Mouse (Mus musculus) right cerebral cortex, postnatal 14 days (tissue): ENCODE measurements at regions not wholly inside any gene's neighbourhood (a gene's known extent, or its start where the extent isn't known, plus 50 kb on each side); places are given as distances from the start of the nearest gene placed in this dataset.
A peak's percentile ranks its signal among the peaks of the same experiment; 100 is the strongest.

Experiments used
- DNase-seq: peaks from one replicate; pipeline ENCODE4 v3.0.0; 2022

- DNase-seq, result no peak
Observed at GRCm38 (mm10) chrX:13344701-13345100, 63.9 kb downstream of the Ddx3x start.

- DNase-seq, result no peak
Observed at GRCm38 (mm10) chrX:13345126-13345525, 64.4 kb downstream of the Ddx3x start.

GRCm38 (mm10) chrX:13346011-13346631, 65.4 kb downstream of the Ddx3x start:
- DNase-seq, result no peak

GRCm38 (mm10) chrX:13346696-13347026, 65.9 kb downstream of the Ddx3x start:
- peak; percentile 32 for DNase-seq

GRCm38 (mm10) chrX:13347027-13347840, 66.5 kb downstream of the Ddx3x start:
- peak; percentile 68 for DNase-seq

GRCm38 (mm10) chrX:13348415-13348814, 67.6 kb downstream of the Ddx3x start:
- DNase-seq, result no peak

- no peak for DNase-seq
Observed at GRCm38 (mm10) chrX:13350461-13350860, 69.7 kb downstream of the Ddx3x start.

GRCm38 (mm10) chrX:13357149-13357783, 76.5 kb downstream of the Ddx3x start:
- DNase-seq, result no peak

GRCm38 (mm10) chrX:13357973-13358372, 77.2 kb downstream of the Ddx3x start:
- no peak for DNase-seq

GRCm38 (mm10) chrX:13360436-13360835, 79.7 kb downstream of the Ddx3x start:
- DNase-seq, result no peak

GRCm38 (mm10) chrX:13370319-13370718, 89.5 kb downstream of the Ddx3x start:
- no peak for DNase-seq

- no peak for DNase-seq
Observed at GRCm38 (mm10) chrX:13372752-13373151, 92.0 kb downstream of the Ddx3x start.

- no peak for DNase-seq
Observed at GRCm38 (mm10) chrX:13386354-13386753, 79.6 kb upstream of the Nyx start.

GRCm38 (mm10) chrX:13398466-13398865, 67.4 kb upstream of the Nyx start:
- DNase-seq, result no peak

GRCm38 (mm10) chrX:13412726-13413125, 53.2 kb upstream of the Nyx start:
- no peak for DNase-seq

- DNase-seq, result no peak
Observed at GRCm38 (mm10) chrX:13413135-13413534, 52.8 kb upstream of the Nyx start.
